Mouse (Mus musculus) 416B (cell line): ENCODE results near the gene Ercc6.

Experiments
- DNase-seq: peaks from one replicate; pipeline ENCODE4 v3.0.0; 2011; ENCODE audit warnings: low read depth

Ercc6 gene

GRCm38 (mm10) chr14:32578420-32578819 is 65.1 kb downstream of the Ercc6 start:
- DNase-seq: no peak

- DNase-seq: peak; percentile 78
Measured at GRCm38 (mm10) chr14:32583696-32584095, 70.4 kb downstream of the Ercc6 start.

- peak; percentile 85 for DNase-seq
Measured at GRCm38 (mm10) chr14:32587013-32587784, 73.9 kb downstream of the Ercc6 start.

- DNase-seq: no peak
Measured at GRCm38 (mm10) chr14:32590377-32590776, 77.1 kb downstream of the Ercc6 start.

GRCm38 (mm10) chr14:32597232-32598231 is 84.2 kb downstream of the Ercc6 start:
- peak; percentile 19 for DNase-seq

GRCm38 (mm10) chr14:32598437-32599219 is 85.3 kb downstream of the Ercc6 start:
- no peak for DNase-seq

- no peak for DNase-seq
Measured at GRCm38 (mm10) chr14:32599290-32600041, 86.1 kb downstream of the Ercc6 start, which contains the start of gene Prrxl1. Gene Prrxl1, plus strand, starts transcription at chr14:32599407.

- no peak for DNase-seq
Measured at GRCm38 (mm10) chr14:32600110-32600509, 86.8 kb downstream of the Ercc6 start.

GRCm38 (mm10) chr14:32605508-32605907 is 92.2 kb downstream of the Ercc6 start:
- no peak for DNase-seq

- DNase-seq: no peak
Measured at GRCm38 (mm10) chr14:32606316-32606715, 93.0 kb downstream of the Ercc6 start.

GRCm38 (mm10) chr14:32609392-32609791 is 96.1 kb downstream of the Ercc6 start:
- peak; percentile 57 for DNase-seq

GRCm38 (mm10) chr14:32617253-32617652 is 103.9 kb downstream of the Ercc6 start:
- no peak for DNase-seq

- peak; percentile 87 for DNase-seq
Measured at GRCm38 (mm10) chr14:32624245-32624644, 110.9 kb downstream of the Ercc6 start.

- DNase-seq: no peak
Measured at GRCm38 (mm10) chr14:32624811-32625210, 111.5 kb downstream of the Ercc6 start.

GRCm38 (mm10) chr14:32627271-32627670 is 114.0 kb downstream of the Ercc6 start:
- no peak for DNase-seq

GRCm38 (mm10) chr14:32628584-32628983 is 115.3 kb downstream of the Ercc6 start:
- no peak for DNase-seq
